Mouse (Mus musculus) gastrocnemius, postnatal 36 days (tissue): Measurements from ENCODE around the gene Unc5c. TPM values are rescaled to one million over a fixed set of nuclear protein-coding genes. Genes with fewer than 3 reads are reported as not detected.
A peak's percentile ranks its signal among the peaks of the same experiment; 100 is the strongest.

ENCODE experiments used
- DNase-seq, 2 experiments: peaks; one replicate each; pipeline ENCODE4 v3.0.0; 2022
- intact Hi-C: fragments of 180-260 bp; cut with DNase I; formaldehyde crosslinking; loops from one replicate; pipeline ENCODE4 v1.15.1; 2025
- long read RNA-seq, 2 experiments: library from polyadenylated mRNA; stranded (forward); transcript quantifications; one replicate each; pipeline ENCODE4 v2.0.0; 2021
- total RNA-seq, 2 experiments: library from RNA; stranded (reverse); gene quantifications; 2 replicates each; pipeline ENCODE4 v1.2.3; 2021

The Unc5c gene
- total RNA-seq: not detected
- long read RNA-seq, experiment 1: 0 reads
- long read RNA-seq, experiment 2: 0 reads

DNA sequence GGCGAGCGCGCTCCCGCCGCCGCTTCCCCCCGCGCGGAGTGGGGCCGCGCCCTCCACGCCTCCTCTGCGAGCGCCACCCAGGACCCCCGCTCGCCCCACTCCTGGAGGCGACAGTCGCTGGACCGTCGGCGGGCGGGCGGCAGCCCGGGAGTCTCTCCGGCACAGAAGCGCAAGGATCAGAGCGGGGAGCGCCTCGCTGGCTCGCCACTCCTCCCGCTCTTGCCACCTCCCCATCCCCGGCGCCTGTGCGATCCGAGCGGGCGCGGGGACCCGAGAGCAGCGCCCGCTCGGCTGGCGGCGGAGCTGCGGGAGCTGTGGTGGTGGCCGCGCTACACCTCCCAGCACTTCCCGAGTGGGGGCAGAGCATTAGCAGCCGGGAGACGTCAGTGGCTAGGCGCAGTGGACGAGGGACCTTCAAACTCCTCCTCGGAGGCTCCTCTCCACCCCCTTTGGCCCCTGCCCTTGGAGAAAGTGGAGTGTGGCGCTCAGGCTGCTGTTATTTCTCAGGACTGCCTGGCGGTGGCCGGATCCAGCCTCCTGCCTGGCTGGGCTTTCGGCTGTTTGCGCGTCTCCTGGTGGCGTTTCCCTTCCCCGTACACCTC is at the start of gene Unc5c:
Gene Unc5c, plus strand, starts transcription at position 113 of the 602 bp plus-strand sequence.
- intact Hi-C loops: no loop called here
- peak; percentile 16 to 28 for DNase-seq

GRCm38 (mm10) chr3:141457475-141457874 is 7.5 kb upstream of the Unc5c start:
- intact Hi-C loops: no loop called here
- no peak for DNase-seq

GRCm38 (mm10) chr3:141462482-141462881 is 2.5 kb upstream of the Unc5c start:
- no peak for DNase-seq
- intact Hi-C loops: no loop called here

DNA sequence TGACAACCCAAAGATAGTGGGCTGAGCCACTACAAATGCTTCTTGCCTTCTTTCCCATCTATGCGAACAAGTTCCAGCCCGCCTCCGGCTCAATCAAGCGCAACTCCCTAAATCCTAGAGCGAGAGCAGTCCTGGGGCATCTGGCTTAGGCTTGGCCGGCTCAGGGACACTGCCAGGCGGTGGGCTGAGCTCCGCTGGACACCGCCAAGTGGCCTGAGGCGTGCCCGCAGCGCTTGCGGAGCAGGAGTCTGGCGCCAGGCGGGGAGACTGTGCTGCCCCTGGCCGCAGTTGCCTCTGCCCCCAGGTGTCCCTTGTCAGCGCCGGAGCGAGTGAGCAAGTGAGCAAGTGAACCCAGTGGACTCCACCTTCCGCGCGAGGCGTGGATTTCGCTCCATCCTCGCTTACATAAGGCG is 319 bp upstream of the Unc5c start:
- DNase-seq: peak in 1 of 2 experiments; percentile 13
- intact Hi-C loops: no loop called here

GRCm38 (mm10) chr3:141466061-141466460 is 1.0 kb downstream of the Unc5c start:
- DNase-seq: peak in 1 of 2 experiments; percentile 8
- intact Hi-C loops: no loop called here

GRCm38 (mm10) chr3:141466727-141467335 is 1.8 kb downstream of the Unc5c start:
- intact Hi-C loops: no loop called here

GRCm38 (mm10) chr3:141469338-141469737 is 4.3 kb downstream of the Unc5c start:
- intact Hi-C loops: no loop called here
- DNase-seq: no peak

More at GRCm38 (mm10) chr3:141466727-141467335, 1.8 kb downstream of the Unc5c start:
- DNase-seq: no peak

DNA sequence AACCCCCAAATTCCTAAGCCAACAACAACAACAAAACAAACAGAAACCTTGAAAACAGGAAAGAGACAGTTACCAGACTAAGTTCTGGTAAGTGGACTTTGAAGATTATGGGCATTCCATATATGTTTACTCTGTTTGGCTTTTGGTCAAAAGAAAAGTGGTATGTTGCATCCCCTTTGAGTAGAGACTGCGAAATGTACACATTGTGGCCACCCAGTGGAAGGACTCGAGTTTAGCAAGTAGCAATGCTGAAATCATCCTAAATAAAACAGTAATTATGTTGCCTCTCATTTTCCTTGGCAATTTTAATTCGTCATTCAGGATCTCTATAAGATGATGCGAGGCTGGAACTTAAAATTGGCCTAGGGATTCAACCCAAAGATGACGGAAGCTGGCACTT is 8.2 kb downstream of the Unc5c start:
- no peak for DNase-seq
- intact Hi-C loops: no loop called here

GRCm38 (mm10) chr3:141475389-141475788 is 10.4 kb downstream of the Unc5c start:
- intact Hi-C loops: no loop called here
- no peak for DNase-seq

- no peak for DNase-seq
- intact Hi-C loops: no loop called here
Measured at GRCm38 (mm10) chr3:141475919-141476318, 10.9 kb downstream of the Unc5c start.

DNA sequence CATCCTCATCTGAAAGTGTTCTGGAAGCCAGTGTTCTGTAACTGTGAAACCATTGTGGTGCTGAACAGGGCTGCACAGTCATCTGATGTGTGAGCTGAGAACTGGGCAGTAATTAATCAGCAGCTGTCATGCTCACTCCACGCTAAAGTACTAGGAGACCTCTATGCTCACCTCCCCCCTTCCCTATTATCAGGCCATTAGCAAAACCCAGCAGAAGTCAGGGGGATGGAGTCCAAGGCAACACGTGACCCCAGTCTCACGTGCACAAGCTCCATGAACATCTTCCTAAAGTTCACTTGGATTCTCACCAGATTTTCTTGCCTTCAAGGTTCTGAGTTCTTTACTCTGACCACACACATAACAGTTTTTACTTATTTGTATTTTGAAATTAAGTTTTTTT is 11.7 kb downstream of the Unc5c start:
- no peak for DNase-seq
- intact Hi-C loops: no loop called here

- intact Hi-C loops: no loop called here
- no peak for DNase-seq
Measured at GRCm38 (mm10) chr3:141482465-141482864, 17.4 kb downstream of the Unc5c start.

GRCm38 (mm10) chr3:141483665-141484431 is 18.8 kb downstream of the Unc5c start:
- intact Hi-C loops: no loop called here
- no peak for DNase-seq

GRCm38 (mm10) chr3:141485218-141485617 is 20.2 kb downstream of the Unc5c start:
- no peak for DNase-seq
- intact Hi-C loops: no loop called here

DNA sequence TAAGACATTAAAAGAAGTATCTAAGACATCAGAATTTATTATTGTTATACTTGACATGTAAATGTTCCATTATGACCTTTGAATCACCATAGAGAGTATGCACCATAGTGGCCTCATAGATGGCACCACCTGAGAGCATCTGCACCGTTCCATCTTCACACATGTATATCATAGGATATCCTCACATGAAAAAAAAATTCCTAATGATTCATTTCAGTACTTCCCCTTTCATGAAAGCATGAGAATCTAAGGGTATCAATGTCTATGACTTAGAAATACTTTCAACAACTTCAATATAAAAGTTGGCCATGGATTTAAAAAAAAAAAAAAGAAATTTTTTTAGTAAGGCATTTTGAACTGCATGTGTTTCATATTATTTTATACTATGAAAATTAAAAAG is 25.6 kb downstream of the Unc5c start:
- DNase-seq: no peak
- intact Hi-C loops: no loop called here

DNA sequence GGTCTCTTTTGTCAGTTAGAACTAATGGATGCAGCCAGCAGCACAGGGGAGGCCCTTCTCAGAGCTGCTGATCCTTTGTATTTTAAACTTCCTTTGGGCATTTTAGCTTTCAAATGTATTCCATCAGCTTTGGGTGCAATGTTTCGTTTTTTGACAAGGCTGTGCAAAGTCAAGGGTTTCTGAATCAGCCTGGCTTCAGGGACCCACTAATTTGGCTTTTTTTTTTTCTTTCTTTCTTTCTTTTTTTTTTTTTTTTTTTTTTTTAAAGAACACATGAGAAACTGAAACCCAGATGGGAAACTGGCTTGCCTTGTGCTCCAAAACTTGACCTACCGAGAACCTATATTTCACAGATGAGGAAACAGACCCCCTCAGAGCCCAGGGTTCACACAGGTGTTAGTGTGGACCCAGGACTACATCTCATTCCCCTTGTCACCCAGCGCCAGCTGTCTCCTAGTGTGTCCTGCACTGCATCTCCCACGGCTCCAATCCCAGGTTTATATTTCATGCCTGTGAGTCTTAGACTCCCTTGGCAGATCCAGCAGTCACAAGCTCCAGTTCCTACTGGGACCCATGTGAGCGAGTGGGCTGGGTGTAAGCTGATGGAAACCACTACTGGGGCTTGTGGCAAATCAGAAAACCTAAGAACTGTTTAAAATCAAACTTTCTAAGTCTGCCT is 26.4 kb downstream of the Unc5c start:
- intact Hi-C loops: no loop called here
- DNase-seq: no peak

DNA sequence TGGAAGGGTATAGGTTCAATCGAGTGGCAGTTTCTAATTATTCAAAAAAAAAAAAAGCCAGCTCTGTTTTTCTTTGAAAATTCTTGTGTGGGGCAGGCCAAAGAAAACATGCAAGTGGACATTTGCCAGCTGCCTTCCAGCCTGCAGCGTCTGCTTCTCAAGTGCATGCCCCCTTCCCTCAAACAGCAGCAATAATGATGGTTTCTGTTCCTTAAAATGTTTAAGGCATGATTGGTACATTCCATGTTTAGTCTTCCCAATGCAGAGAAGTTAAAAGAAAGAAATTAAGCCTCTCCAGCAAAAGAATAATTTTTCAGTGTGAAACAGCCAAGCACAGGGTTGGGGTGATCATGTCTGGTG is 26.9 kb downstream of the Unc5c start:
- intact Hi-C loops: no loop called here
- DNase-seq: no peak

DNA sequence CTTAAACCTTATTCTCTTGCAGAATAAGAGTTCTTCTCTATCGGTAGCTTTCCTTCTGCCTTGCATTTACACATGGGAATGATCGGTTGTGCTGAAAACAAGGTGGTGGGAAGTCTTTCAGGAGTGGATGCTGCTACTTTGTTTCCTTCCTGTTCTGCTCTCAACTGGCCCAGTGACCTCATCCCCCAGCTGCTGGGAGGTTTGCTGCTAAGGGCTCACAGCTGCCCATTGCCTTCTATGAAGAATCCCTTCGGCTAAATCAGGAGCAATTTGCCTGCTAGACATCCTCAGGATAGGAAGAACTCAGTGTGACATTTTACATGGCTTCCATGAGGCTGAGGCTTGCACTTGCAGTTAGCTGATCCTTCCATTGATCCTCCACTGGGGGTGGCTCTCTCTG is 28.0 kb downstream of the Unc5c start:
- intact Hi-C loops: no loop called here
- no peak for DNase-seq

DNA sequence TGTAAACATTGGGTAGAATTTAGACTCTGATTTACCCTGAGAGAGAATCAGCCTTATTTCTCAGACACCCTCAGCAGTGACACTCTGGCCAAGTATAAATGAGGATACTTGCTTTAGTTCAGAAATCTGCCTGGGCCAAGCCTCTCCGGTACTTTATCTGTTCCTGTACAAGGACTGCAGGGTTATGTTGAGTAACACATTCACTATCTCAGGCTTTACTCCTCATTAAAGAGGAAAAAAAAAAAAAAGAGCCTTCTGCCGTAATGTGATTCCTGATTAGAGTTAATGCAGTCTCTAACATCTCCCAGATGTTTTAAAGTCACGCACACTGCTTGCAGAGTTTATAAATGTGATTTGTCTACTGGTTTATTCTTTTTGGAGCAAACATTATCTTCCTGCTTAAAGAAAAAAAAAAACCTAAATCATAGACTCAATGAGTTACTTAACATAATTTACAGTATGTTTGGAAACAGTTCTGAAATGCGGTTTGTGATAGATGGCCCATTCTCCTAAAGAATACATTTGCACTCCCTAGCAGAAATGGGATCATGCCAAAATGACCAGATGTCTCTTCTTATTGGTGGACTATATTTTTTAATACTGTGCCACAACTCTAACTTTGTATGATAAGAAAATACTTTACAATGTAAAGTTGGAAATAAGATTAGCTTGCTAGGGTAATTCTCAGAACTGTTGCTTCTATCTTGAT is 33.5 kb downstream of the Unc5c start:
- no peak for DNase-seq
- intact Hi-C loops: no loop called here

DNA sequence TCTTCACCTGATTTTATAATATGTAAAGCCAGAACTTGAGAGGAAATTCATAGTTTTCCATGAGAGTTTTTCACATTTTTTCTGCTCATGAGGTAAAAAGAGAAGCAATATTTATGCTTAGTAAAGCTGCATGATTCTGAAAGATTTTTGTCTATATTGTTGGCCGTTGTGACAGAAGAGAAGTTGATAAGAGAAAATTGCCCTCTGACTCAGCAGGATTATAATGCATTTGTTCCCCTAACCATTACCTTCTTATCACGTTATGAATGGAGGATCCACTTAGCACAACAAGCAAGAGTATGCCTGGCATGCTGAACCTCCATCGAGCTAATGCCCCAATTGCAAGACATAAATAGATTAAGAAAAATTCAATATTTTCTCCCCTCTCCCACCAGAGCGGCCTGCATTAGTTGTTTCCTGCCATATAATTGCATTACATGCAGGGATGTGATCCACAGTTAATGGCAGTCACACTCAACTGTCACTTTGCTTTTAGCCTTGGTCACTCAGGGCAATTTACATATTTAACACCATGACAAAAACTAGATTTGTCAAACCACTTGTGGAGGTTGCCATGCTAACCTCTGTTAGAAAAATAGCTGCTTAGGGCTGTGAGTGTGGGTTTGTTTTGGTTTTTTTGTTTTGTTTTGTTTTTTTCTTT is 37.0 kb downstream of the Unc5c start:
- intact Hi-C loops: no loop called here
- no peak for DNase-seq
